In genomic region chr13:37873125-37873891, GRCm38 (mm10) we compare ENCODE assay signal across 13 mouse cellular contexts.
A peak's percentile ranks its signal among the peaks of the same experiment; 100 is the strongest.
DNase-seq lines count a peak whose midpoint lies in the region; ATAC-seq and TF ChIP-seq lines count a peak whose summit lies in the region.
"Had no signal": no experiment of that assay in that cellular context is flagged by ENCODE, and none has a peak within 500 bp of the region (broad histone marks: within the 10 kb centered on the region; RNA-seq: fewer than 3 reads in every experiment).

No protein-coding gene starts in this region.

- H3K27ac ChIP-seq in intestine, embryonic 15.5 days: peak overlapping the region; percentile 30; the same call in 1 of the 2 replicates
- no peak overlapping the region for H3K27ac ChIP-seq in intestine, postnatal 0 days (ENCODE audit: low read depth, low read length)
- no peak overlapping the region for H3K27ac ChIP-seq in forebrain, embryonic 16.5 days (ENCODE audit: low read length)
- H3K27ac ChIP-seq: forebrain, embryonic 13.5 days; heart, embryonic 15.5 days had no signal

- no peak for TF ChIP-seq CTCF in intestine, postnatal 0 days (IDR thresholded peaks at IDR 0.05; ENCODE audit: low read depth)

- H3K36me3 ChIP-seq in intestine, embryonic 15.5 days: no peaks in the 10 kb centered on the region
- H3K36me3 ChIP-seq in intestine, postnatal 0 days (ENCODE audit: control insufficient read depth, insufficient read depth): no peaks in the 10 kb centered on the region
- H3K36me3 ChIP-seq in forebrain, embryonic 16.5 days (ENCODE audit: control insufficient read depth, insufficient read depth): no peaks in the 10 kb centered on the region
- H3K36me3 ChIP-seq: heart, embryonic 15.5 days had no signal

- no peaks in the 10 kb centered on the region; the same call in none of the 2 replicates for H3K4me1 ChIP-seq in intestine, embryonic 15.5 days (replicated peaks)
- peaks cover 15% of the 10 kb centered on the region; the same call in 1 of the 2 replicates for H3K4me1 ChIP-seq in intestine, postnatal 0 days (replicated peaks; ENCODE audit: control insufficient read depth, insufficient read depth, low read length)
- H3K4me1 ChIP-seq in forebrain, embryonic 16.5 days (replicated peaks; ENCODE audit: control insufficient read depth, insufficient read depth, low read length): no peaks in the 10 kb centered on the region
- H3K4me1 ChIP-seq: forebrain, embryonic 13.5 days had no signal

- H3K9ac ChIP-seq in intestine, embryonic 15.5 days: no peak overlapping the region
- H3K9ac ChIP-seq in intestine, postnatal 0 days (ENCODE audit: low read depth, low read length): no peak overlapping the region
- no peak overlapping the region for H3K9ac ChIP-seq in forebrain, embryonic 16.5 days (replicated peaks; ENCODE audit: low read depth, low read length)
- H3K9ac ChIP-seq: forebrain, embryonic 13.5 days; heart, embryonic 15.5 days had no signal

- H3K9me3 ChIP-seq in intestine, embryonic 15.5 days: no peaks in the 10 kb centered on the region
- no peaks in the 10 kb centered on the region for H3K9me3 ChIP-seq in intestine, postnatal 0 days (ENCODE audit: control insufficient read depth)
- H3K9me3 ChIP-seq in forebrain, embryonic 16.5 days (ENCODE audit: control insufficient read depth, low read length): no peaks in the 10 kb centered on the region
- H3K9me3 ChIP-seq: forebrain, embryonic 13.5 days; heart, embryonic 15.5 days had no signal

- H3K27me3 ChIP-seq in intestine, embryonic 15.5 days (replicated peaks): no peaks in the 10 kb centered on the region
- no peaks in the 10 kb centered on the region for H3K27me3 ChIP-seq in intestine, postnatal 0 days (replicated peaks; ENCODE audit: control insufficient read depth, insufficient read depth, low read length)
- no peaks in the 10 kb centered on the region for H3K27me3 ChIP-seq in forebrain, embryonic 16.5 days (replicated peaks; ENCODE audit: control insufficient read depth, insufficient read depth, low read length)
- H3K27me3 ChIP-seq: forebrain, embryonic 13.5 days; heart, embryonic 15.5 days had no signal

- DNase-seq in T-cell, adult 2 months (ENCODE audit: low spot score): peak; percentile 8
- DNase-seq in liver: peak; percentile 38
- no peak for DNase-seq in cerebellum, postnatal 10 days
- DNase-seq: adrenal gland, adult 8-10 months; cerebellum, postnatal 36 days; kidney, postnatal 14 days; retina, postnatal 1 day had no signal

- peak; percentile 21; the same call in 1 of the 2 replicates for ATAC-seq in intestine, embryonic 15.5 days
- ATAC-seq in intestine, postnatal 0 days: no peak
- ATAC-seq in neutrophil, adult 5-6 weeks (ENCODE audit: extremely low read depth, insufficient number of reproducible peaks, low FRiP score, poor library complexity, severe bottlenecking): peak; percentile 70
- ATAC-seq in forebrain, embryonic 16.5 days: no peak
- ATAC-seq: forebrain, embryonic 13.5 days had no signal

- no peak overlapping the region for H3K4me3 ChIP-seq in intestine, embryonic 15.5 days (replicated peaks)
- no peak overlapping the region for H3K4me3 ChIP-seq in intestine, postnatal 0 days (ENCODE audit: low read depth, low read length)
- no peak overlapping the region for H3K4me3 ChIP-seq in forebrain, embryonic 16.5 days (replicated peaks; ENCODE audit: low read length)
- H3K4me3 ChIP-seq: forebrain, embryonic 13.5 days; heart, embryonic 15.5 days had no signal

- WGBS in intestine, embryonic 15.5 days: 62% methylated on average over 7 of the region's 7 CpGs
- WGBS in intestine, postnatal 0 days: 44% methylated on average over 7 of the region's 7 CpGs
- 69% methylated on average over 7 of the region's 7 CpGs for WGBS in forebrain, embryonic 16.5 days

- no peak overlapping the region for H3K4me2 ChIP-seq in intestine, embryonic 15.5 days (replicated peaks)
- no peak overlapping the region for H3K4me2 ChIP-seq in intestine, postnatal 0 days (replicated peaks; ENCODE audit: low read depth)
- H3K4me2 ChIP-seq in forebrain, embryonic 16.5 days (ENCODE audit: low read length): no peak overlapping the region
- H3K4me2 ChIP-seq: forebrain, embryonic 13.5 days; heart, embryonic 15.5 days had no signal

Comparison
In these comparisons a context has a peak if more than half of its experiments do, and no peak if none do; other contexts are left out.
1. ATAC-seq: peak in intestine, embryonic 15.5 days (single experiment) and neutrophil, adult 5-6 weeks (single experiment); none in intestine, postnatal 0 days (single experiment) and forebrain, embryonic 16.5 days (single experiment).
2. DNase-seq: peak in T-cell, adult 2 months (single experiment) and liver (single experiment); none in cerebellum, postnatal 10 days (0 of 2).